Mouse (Mus musculus) megakaryocyte-erythroid progenitor cell, adult 5-6 weeks (primary cell): Measurements from ENCODE around the gene Map1s. TPM values are rescaled to one million over a fixed set of nuclear protein-coding genes. Genes with fewer than 3 reads are reported as not detected.
"Not testable (repeated sequence)": the region's sequence is repeated elsewhere in the genome, so short reads cannot be mapped to it uniquely, and the experiment has no call there.

Experiments used
- ATAC-seq: replicated peaks from 2 replicates; pipeline ENCODE4 v1.8.0; 2016; ENCODE audit warnings: mild to moderate bottlenecking, inconsistent platforms; ENCODE audit not compliant: severe bottlenecking, poor library complexity, low FRiP score, low TSS enrichment
- total RNA-seq, 2 experiments: library from RNA; stranded (forward) in 1 of 2; stranded (reverse) in 1 of 2; fragments of 200-1000, 215-1000 nt in 1 of 2; fragments of >200 nt in 1 of 2; fragmentation: Nextera tagmentation in 1 of 2; gene quantifications; 2 replicates each; pipeline ENCODE4 v1.2.3; 2014 to 2017

The Map1s gene
- total RNA-seq, 2 experiments from 2014 or later: 11.9 to 20.5 TPM

DNA sequence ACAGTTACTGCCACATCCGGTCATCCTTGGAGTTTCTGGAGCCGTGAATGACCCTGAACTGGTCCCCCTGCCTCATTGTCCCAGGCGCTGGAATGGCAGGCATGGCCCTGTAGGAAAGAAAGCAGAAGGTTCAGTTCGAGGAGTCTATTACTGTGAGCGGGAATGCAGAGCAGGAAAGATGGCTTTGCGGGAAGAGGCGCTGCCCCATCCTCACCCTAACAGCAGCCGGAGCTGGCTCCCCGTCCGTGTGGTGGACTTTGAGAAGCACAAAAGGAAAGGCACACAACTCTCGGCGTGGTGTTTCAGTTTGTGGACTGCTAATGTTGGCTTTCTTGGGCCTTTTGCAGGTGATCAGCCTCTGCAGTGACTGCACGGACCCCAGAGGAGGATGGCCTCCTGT is 31.3 kb upstream of the Map1s start:
- ATAC-seq: no peak

DNA sequence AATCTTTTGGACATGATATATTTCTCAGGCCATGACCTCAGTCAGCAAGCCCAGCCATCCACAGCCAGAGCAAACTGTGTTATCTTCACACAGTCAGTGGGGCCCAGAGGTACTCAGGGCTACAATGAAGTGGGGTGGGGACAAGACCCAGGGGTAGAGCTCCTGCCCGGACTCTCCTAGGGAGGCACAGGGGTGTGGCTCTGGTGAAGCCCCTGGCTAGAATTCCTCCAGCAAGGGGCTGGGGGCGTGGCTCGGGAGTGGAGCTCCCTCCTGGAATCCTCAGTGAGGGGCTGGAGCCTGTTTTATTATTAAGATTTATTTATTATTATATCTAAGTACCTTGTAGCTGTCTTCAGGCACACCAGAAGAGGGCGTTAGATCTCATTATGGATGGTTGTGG is 29.4 kb upstream of the Map1s start:
- ATAC-seq: no peak

DNA sequence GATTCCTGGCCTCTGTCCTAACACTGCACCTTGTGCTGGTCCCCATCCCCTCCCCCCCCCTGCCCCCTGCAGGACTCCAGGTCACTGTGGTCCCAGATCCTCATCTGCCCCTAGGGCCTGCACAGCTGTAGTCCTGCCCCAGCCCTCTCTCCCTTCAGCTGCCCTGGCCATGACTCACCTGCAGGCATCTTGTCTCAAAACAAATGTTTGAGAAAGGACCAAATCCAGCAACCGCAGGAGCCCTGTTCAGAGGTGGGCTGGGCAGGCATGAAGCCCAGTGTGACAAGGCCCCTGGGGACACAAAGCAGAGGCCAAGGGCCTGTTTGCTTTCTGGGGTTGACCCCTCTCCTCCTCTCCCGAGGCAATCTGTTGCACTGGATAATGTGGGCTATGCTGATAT is 27.6 kb upstream of the Map1s start:
- ATAC-seq: no peak

DNA sequence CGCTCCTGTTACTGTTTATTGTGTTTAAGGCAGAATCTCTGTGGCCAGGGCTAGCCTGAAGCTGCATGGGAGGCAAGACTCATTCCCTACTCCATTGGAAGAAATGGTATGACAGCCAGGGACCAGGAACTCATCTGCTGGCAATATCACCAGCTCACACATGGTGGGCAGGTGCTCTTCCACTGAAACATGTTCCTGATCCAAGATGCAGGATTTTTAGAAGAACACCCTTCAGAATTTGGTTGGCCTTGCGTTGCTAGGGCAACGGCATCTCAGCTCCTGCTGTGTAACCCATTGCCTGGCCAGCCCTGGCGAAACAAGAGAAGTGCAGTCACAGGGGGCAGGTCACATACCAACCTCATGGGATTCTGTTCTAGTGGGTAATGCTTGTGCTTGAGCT is 26.2 kb upstream of the Map1s start:
- ATAC-seq: no peak

DNA sequence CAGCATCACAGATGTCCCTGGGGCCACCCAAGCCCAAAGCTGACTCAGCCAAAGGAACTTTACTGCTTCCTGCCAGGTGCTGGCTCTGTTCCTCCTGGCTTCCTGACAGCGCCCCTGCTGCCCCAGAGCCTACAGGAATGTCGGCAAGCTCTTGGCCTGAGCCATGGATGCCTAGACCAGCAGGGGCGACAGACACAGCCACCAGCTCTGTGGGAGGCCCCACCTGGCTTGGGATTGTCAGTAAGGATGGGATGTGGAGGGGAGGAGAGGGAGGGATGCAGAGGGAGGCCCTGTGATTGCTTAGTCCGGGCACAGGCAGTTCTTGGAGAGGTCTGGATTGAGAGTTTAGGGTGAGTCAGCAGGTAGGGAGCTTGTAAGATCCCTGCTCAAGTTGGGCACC is 25.6 kb upstream of the Map1s start:
- no peak for ATAC-seq

DNA sequence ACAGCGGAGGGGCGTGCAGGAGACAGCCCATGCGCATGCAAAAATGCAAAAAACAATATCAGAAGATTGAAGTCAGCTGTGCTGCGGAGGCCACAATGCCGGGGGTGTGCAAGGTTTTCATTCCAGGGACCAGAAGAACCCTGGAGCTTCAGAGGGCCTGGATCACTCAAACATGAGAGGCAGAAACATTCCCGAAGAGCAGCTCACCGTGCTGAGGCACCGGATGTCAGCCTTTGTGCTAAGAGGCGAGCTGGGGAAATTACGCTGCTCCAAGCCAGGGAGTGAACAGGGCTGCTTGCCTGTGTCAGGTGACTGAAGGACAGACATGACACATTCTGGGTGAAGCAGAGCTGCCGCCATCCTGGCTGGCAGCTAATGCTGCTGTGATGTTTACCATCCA is 25.2 kb upstream of the Map1s start:
- ATAC-seq: no peak

DNA sequence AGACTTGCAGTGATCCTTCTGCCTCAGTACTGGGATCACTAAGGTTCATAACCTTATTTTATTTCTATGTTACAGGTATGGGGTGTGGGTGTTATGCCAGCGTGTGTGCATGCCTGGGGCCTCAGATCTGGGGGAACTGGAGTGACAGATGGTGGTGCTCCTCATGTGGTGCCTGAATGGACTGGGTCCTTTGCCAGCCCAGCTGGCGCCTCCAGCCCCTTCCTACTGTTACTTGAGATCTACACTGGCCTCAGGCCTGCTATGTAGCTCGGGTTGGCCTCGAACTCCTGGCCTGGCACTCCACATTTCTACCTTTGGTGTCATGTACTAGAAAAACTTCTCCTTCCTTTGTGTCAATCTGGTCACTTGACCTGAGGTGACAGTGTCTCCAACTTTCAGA is 21.5 kb upstream of the Map1s start:
- no peak for ATAC-seq

DNA sequence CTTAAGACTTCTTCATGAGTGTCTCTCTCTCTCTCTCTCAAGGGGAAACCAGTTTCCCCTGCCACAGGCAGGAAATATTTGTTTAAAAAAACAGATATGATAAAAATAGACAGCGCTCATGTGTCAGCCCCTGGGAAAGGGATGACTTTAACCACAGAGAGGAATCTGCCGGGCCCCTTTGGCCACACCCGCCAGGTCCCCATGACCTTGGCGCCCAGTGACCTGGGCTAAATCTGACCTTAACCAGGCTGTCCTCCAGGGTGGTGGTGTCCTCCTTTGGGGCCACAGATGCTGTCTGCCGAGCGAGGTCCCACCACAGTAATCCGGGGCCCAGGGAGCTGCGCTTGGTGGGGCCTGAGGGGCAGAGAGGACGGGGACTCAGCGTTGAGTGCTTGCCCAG is 21.0 kb upstream of the Map1s start:
- ATAC-seq: no peak

DNA sequence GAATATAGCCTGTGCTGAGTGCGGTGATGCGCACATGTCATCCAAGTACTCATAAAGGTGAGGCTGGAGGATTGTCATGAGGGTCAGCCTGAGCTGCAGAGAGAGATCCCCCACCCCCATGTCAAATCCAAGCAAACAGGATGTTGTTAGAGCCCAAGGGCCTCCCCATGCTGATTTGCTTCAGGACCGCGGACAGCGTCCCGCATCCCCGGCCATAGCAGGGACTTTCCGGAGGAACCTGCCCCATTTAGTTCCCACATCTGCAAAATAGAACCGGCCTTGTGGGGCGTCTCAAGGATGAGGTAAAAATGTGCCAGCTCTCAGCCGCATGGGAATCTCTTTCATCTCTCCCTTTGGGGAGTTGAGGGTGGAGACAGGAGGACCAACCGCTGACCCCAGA is 20.1 kb upstream of the Map1s start:
- ATAC-seq: no peak

DNA sequence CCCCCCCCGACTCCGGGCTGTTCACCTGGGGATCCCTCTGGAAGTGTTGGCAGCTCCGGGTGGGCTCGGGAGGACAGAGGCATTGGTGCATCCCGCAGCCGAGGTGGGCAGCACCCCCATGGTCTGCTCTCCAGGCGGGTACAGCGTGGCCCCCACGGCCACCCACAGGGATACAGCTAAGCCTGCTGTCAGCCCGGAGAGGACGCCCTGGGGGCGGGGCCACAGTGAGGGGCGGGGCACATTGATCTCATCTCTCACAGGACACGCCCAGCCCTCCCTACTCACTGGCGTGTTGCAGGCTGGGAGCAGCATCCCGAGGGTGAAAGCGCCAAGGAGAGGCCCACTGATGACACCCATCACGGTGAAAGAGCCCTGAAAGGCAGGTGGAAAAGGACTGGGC is 18.1 kb upstream of the Map1s start:
- peak; percentile 59; the same call in 1 of the 2 replicates for ATAC-seq

DNA sequence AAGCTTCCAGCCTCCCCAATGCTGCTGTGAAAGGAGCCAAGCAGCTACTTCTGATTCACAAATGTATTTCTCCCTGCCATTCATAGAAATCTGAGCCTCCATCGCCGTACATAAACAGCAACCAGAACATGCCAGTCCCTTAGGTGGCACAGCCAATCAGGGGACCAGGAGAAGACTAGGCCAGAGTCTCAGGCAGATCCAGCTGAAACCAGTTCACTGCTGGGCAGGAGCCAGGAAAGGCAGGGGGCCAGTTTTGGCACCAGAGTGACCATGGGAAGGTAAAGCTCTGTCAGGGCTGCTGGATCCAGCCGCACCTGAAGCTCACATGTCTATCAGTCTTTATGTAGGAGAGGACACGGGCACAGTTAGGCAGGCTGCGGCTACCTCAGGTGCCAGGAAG is 15.1 kb upstream of the Map1s start:
- ATAC-seq: no peak

DNA sequence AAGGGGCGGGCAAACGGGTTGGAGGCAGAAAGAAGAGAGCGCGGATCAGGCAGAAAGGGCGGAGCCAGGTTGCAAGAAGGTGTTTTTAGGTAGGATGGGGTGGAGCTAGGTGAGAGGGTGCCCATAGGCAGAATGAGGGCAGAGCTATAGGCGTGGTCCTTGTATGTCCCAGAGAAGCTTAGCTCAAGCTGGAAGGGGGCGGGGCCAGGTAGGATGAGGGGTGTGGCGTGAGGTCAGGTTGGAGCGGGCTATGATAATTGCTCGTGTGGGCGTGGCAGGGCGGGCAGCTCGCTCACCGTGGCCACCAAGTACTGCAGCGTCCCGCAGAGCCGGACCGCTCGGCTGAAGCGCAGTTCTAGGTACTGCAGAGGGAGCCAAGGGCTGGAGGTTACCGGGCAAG is 14.4 kb upstream of the Map1s start:
- ATAC-seq: peak; percentile 18

DNA sequence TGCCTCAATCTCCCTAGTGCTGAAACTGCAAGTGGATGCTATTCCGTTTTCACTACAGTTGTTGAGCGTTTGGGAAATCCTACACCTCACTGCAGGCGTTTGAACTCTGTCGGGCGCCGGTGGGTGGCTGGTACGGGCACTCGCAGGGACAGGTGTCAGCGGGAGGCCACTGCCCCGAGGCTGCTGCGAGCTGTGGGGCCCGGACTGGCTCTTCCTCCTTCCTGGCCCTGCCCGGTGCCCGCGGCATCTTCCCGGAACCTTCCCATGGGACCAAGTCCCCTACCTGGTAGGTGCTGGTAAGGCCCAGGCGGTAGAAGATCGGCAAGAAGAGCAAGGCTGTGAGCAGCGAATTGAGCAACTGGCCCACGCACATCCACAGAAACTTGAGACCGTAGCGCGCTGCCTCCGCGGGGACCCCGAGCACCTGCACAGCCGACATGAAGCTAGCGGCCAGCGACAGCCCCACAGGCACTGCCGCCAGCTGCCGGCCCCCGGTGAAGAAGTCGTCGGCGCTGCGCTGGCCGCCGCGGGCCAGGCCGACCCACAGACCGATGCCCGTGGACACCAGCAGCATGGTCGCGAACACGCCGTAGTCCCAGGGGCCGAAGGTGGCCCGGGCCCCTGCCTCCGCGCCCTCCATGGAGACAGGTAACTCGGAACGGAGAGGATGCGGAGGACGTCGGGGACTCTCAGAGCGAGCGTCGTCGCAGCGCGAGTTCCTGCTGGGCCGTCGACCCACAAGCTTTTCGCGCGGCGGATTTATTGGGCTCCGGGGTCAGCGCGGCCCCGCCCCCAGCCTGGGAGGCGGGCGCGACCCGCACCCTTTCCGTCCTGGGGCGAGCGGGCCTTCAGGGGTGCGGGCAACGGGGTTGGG is 13.5 kb upstream of the Map1s start, which contains the start of gene Slc5a5:
Gene Slc5a5, minus strand, starts transcription at position 736 of the 874 bp plus-strand sequence.
- no peak for ATAC-seq

DNA sequence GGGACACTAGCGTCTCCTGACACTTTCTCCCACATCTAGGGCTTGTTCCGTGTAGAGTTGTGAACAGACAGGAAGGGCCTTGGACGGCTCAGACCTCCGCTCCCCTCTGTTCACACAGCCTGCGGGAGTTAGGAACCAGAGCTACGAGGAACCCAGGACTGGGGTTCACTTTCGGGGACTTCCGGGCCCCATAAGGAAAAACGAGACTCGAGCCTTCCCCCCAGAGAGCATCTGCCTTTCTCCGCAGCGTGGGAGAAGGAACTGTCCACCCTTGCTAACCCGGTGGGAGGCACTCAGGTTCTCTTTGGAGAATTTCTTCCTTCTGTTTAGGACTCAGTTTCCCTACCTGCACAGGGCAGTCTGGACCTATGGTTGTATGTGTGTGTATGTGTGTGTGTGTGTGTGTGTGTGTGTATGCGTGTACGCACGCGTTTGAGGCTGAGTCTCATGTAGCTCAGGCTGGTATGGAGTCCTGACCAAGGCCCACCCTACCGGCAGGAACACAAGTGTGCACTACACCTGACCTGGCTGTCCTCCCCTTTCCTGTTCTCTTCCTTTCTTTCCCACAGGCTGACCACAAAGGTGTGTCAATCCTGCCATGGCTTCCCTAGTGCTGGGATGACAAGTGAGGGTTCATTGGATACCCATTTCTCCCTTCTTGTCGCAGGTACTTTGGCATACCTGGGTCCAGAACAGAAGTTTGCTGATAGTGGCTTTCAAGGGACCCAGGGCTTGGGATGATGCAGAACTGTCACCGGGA is 12.7 kb upstream of the Map1s start:
- no peak for ATAC-seq

DNA sequence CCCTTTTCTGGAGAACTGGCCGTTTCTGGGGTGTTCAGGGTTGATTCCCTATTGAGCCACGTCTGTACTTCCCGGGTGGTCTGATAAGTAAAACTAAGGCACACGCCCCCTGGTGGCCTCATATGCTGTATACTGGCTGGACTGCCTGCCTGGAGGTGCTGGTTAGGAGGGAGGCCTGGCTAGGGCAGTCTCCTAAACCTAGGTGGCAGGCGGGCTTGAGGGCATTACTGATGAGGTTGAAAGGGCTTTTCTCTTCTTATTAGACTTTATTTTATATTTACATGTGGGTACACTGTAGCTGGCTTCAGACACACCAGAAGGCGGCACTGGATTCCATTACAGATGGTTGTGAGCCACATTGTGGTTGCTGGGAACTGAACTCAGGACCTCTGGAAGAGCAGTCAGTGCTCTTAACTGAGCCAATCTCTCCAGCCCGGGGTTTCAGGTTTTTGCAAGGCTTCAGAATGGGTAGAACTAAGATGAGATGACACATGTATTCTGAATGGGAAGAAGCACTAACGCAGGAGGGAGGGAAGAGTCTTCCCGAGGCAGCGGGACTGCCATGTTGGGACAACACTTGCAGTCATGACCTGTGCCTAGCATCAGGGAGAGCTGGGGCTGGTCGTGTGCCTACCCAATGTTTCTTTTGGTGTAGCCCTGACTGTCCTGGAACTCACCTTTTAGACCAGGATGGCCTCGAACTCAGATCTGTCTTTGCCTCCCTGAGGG is 11.9 kb upstream of the Map1s start:
- peak; percentile 43 for ATAC-seq

DNA sequence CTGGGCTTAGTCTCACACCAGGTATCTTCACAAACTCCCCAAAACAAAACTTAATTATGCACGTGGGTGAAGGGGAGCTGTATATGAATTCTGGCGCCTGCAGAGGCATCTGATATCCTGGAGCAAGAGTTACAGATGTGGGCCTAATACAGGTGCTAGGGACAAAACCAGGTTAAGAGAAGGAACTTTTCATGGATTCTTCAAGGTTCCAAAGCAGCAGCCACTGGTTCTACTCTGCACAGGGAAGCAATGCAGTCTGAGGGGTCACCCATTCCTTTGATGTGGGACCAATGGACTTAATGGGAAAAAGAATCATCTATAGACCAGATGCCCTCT is 11.4 kb upstream of the Map1s start:
- no peak for ATAC-seq

DNA sequence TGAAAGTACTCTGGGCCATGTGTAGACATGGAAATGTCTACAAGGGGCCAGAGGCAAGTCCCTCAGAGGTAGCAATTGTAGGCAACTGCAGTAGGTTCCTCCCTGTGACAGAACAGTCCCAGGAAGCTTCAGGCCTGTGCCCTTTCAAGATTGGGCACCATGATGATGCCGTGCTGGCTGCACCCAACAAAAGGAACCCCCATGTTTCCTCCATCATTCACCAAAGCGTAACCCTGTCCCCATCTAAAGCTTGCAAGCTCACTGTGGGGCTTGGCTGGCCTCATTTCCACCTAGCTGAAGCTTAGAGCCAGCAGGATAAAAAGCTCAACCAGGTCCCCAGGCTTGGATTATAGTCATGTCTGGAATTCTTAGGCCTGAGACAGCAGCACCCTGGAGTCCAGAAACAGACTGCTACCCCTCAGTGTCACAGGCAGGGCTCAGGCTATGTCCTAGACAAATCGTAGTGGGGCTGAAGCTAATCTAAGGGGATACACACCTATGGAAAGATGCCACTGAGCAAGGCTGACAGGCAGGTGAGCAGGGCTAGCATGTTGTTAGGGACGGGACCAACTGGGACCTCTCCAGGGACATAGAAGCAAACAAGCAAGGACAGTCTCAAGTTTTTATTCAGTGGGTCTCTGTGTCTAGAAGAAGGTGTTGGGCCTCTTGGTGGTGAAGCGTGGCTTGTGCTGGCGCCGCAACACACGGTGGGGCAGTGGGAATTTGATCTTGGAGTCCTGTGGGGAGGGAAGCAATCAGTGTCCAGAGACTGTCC is 10.8 kb upstream of the Map1s start:
- no peak for ATAC-seq

DNA sequence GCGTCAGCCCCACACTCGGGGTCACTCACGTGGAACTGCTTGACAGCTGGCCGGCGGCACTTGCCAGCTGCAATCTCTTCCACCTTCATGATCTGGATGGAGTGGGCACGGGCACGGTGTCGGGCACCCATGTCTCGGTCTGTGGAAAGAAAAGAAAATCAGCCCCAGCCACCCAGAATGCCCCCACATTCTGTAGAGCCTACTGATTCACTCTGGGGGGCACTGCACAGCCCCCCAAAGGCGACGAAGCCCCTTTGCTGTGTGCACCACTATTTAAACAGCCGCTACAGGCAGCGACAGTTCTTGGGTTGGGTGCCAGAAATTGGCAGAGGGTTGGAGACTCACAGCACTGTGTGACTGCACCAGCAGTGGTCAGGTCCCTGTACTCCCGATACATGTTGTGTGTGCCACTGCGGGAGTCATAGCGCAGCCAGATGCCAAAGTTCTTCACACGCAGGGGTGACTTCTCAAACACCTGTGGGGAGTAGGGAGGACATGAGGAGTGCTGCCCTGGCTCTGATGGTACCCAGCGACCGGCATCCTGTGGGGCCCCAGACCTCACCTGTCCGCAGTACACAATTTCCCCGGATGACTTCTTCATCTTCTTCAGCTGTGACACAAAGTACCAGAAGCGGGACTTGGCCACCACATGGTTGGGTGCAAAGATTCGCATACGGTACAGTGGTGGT is 10.0 kb upstream of the Map1s start:
- ATAC-seq: not testable (repeated sequence)
